Mouse (Mus musculus): Measurements from ENCODE around the gene Bbs9. TPM values are rescaled to one million over a fixed set of nuclear protein-coding genes. Genes with fewer than 3 reads are reported as not detected.
A peak's percentile ranks its signal among the peaks of the same experiment; 100 is the strongest.

Gene Bbs9
- polyA plus RNA-seq, 1 experiment from 2014 or later: 15.0 TPM

DNA sequence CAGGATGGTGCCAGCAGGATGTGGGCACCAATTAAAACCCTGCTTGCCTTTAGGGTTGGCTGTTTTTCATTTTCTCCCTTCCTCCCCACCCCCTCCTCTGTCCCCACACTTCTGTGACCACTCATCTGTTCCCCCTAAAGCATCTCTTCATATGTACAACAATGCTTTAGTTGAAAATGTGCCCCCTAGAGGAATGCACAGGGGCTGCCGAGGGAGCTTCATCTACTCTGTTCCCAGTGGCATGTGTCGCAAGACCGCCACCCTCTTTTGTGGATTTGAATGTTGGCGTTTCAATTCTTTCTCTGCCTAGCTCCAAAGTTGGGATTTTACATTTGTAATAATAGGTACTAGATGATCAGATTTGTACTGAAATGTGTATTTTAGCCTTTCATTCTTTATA, 204.0 kb downstream of the Bbs9 start:
- no peaks in the 10 kb centered on the region for H3K36me3 ChIP-seq
- 84% methylated on average over 4 of the region's 4 CpGs for WGBS
- H3K4me3 ChIP-seq (replicated peaks): no peak overlapping the region
- ATAC-seq (ENCODE audit: insufficient number of reproducible peaks, low FRiP score, low TSS enrichment, low read depth): no peak
- no peaks in the 10 kb centered on the region for H3K9me3 ChIP-seq (replicated peaks)
- H3K27me3 ChIP-seq: no peaks in the 10 kb centered on the region
- no peak overlapping the region for H3K9ac ChIP-seq
- H3K27ac ChIP-seq (replicated peaks): no peak overlapping the region
- no peaks in the 10 kb centered on the region for H3K4me1 ChIP-seq
- no peak overlapping the region for H3K4me2 ChIP-seq (replicated peaks)

DNA sequence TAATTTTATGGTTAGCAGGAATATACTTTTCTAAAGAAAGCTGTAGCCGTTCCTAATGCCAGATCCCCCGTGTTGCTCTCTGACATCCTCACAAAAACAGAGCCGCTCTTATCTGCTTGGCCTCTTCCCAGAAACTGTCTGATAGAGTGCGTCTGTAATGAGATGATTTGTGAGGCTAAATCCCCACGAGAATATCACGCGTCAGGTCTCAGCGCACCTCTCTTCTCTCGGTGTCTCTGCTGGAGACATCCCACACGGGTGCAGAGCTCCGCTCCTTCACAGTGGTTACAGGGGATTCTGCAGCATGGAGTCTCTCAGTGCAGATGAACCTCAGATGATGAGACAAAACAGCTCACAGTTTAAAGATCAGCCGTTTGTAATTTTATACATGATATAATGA, 204.5 kb downstream of the Bbs9 start:
- ATAC-seq (ENCODE audit: insufficient number of reproducible peaks, low FRiP score, low TSS enrichment, low read depth): no peak
- 75% methylated on average over 12 of the region's 12 CpGs for whole genome bisulfite sequencing
- H3K4me3 ChIP-seq (replicated peaks): no peak overlapping the region
- H3K36me3 ChIP-seq: no peaks in the 10 kb centered on the region
- H3K9me3 ChIP-seq (replicated peaks): no peaks in the 10 kb centered on the region
- H3K27ac ChIP-seq (replicated peaks): no peak overlapping the region
- no peaks in the 10 kb centered on the region for H3K4me1 ChIP-seq
- H3K9ac ChIP-seq: no peak overlapping the region
- H3K4me2 ChIP-seq (replicated peaks): no peak overlapping the region
- no peaks in the 10 kb centered on the region for H3K27me3 ChIP-seq

DNA sequence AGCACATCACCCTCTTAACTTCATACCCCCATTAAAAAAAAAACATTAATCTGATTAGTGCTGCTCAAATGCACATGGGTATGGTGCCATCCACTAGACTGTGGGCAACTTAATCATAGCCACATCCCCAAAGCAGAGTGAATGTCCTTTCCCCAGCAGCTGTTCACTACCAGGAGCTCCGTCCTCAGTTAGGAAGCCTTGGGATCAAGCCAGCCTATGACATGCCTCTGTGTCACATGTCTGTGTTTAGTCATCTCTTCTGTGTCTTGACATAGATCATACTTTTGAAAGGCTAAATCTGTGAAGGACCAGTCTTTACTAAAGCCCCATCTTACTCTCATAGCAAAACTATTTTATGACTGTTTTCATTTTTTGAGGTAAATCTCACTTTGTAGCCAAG, 205.0 kb downstream of the Bbs9 start:
- Histone ChIP-seq H3K4me1 (no peaks in the 10 kb centered on the region), H3K9ac (no peak overlapping the region), H3K36me3 (no peaks in the 10 kb centered on the region), H3K4me2 (replicated peaks) (no peak overlapping the region), H3K9me3 (replicated peaks) (no peaks in the 10 kb centered on the region), H3K27me3 (no peaks in the 10 kb centered on the region), H3K4me3 (replicated peaks) (no peak overlapping the region), H3K27ac (replicated peaks) (no peak overlapping the region)
- ATAC-seq (ENCODE audit: insufficient number of reproducible peaks, low FRiP score, low TSS enrichment, low read depth): no peak
- WGBS: 43% methylated on average over 1 of the region's 1 CpGs

DNA sequence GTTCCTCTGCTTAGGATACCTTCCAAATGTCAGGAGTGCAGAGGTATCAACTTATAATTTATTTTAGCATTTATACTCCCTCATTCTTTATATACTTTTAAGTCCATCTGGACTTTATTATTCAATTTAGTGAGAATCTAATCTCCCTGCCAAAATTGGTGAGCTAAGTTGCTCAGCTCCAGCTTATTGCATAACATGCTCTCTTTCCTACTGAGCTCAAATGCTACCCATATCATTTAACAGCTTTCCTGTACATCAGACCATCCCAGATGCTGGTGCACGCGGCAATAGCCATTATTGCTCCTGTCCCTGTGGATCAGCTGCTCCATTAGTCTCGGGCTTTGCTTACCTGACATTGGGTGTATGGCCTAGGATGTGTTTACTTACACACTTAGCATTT, 208.3 kb downstream of the Bbs9 start:
- Histone ChIP-seq H3K36me3 (no peaks in the 10 kb centered on the region), H3K4me1 (peaks cover 9% of the 10 kb centered on the region), H3K27ac (replicated peaks) (no peak overlapping the region), H3K9ac (no peak overlapping the region), H3K27me3 (no peaks in the 10 kb centered on the region), H3K4me2 (replicated peaks) (no peak overlapping the region), H3K4me3 (replicated peaks) (no peak overlapping the region), H3K9me3 (replicated peaks) (no peaks in the 10 kb centered on the region)
- no peak for ATAC-seq (ENCODE audit: insufficient number of reproducible peaks, low FRiP score, low TSS enrichment, low read depth)
- 38% methylated on average over 3 of the region's 3 CpGs for WGBS

DNA sequence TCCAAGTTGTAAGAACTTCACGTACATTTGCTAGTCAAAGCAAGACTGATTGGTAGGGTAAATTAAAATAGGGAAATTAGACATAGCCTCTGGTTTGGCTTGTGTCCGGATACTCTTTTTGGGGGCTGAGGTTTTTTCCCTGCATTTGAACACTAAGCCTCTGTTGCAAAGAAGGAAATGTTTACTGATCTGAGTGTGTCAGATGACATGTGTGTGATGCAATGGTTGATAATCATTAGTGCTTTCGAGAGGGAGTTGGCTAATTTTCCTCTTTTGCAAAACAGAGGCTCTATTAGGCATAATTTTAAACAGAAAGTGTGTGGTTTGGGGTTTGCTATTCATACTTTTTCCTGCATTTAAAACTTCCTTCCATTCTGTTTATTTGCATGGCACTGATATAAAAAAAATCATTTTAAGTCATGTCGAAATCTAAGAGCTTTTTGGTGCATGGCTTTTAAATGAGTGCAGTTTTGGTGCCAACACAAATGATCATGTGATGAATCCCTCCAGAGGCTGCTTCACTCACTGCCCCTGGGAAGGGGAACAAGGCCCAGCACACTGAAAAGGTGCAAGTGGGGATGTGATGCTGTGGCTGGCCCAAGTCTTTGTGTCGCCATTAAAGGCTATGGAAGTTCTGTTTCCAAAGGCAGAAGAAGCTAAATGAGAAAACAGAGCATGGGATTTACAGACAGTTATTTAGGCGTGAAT, 211.4 kb downstream of the Bbs9 start:
- Histone ChIP-seq H3K27ac (replicated peaks) (0 out of 2 replicates have a peak overlapping the region, but pooled peaks have one; percentile 17), H3K27me3 (no peaks in the 10 kb centered on the region), H3K4me1 (peaks cover 9% of the 10 kb centered on the region), H3K4me3 (replicated peaks) (no peak overlapping the region), H3K4me2 (replicated peaks) (no peak overlapping the region), H3K36me3 (no peaks in the 10 kb centered on the region), H3K9ac (no peak overlapping the region), H3K9me3 (replicated peaks) (no peaks in the 10 kb centered on the region)
- WGBS: 59% methylated on average over 6 of the region's 6 CpGs
- no peak for ATAC-seq (ENCODE audit: insufficient number of reproducible peaks, low FRiP score, low TSS enrichment, low read depth)

DNA sequence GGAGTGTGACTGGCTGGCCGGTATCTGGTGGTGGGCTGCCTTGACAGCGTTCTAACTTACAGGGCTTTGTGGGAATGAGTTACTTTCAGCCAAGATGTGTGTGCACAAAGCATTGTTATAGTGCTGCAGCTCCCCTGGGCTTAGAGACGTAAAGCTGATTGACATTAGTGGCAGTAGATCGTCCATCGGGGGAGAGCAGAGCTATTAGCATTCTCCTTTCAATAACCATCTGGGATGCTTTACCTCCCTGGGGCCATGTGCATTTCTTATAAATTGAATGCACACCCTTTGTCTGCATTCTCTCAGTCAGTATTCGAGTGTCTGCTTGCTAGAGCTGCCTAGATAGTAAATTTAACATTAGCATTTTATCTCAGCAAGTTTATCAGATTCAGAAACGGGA, 214.7 kb downstream of the Bbs9 start:
- no peak for ATAC-seq (ENCODE audit: insufficient number of reproducible peaks, low FRiP score, low TSS enrichment, low read depth)
- Histone ChIP-seq H3K4me2 (replicated peaks) (no peak overlapping the region), H3K27me3 (0 out of 2 replicates have a peak, but pooled peaks cover 3% of the 10 kb centered on the region), H3K4me3 (replicated peaks) (no peak overlapping the region), H3K9ac (no peak overlapping the region), H3K9me3 (replicated peaks) (no peaks in the 10 kb centered on the region), H3K4me1 (peaks cover 9% of the 10 kb centered on the region), H3K27ac (replicated peaks) (no peak overlapping the region), H3K36me3 (no peaks in the 10 kb centered on the region)
- 30% methylated on average over 7 of the region's 7 CpGs for WGBS

DNA sequence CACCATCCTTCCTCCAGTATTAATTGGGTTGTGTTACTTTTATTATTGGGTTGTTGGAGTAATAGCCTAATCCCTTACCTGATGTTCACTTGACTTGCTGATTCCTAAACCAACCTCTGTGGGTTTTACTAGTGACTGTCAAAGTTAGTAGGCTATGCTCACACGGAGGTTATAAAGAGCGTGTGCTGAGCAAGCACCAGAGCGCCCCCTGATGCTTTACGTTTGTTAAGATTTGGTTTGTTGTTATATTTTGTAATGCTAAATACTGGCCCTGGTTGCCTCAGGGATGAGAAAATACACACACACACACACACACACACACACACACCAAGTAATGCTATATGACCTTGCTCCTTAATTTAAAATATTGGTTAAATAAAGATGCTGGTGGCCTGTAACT, 219.9 kb downstream of the Bbs9 start:
- no peak overlapping the region for H3K4me2 ChIP-seq (replicated peaks)
- H3K9me3 ChIP-seq (replicated peaks): no peaks in the 10 kb centered on the region
- H3K4me3 ChIP-seq (replicated peaks): no peak overlapping the region
- WGBS: 91% methylated on average over 4 of the region's 4 CpGs
- H3K27ac ChIP-seq (replicated peaks): no peak overlapping the region
- peaks cover 6% of the 10 kb centered on the region; the same call in 1 of the 2 replicates for H3K4me1 ChIP-seq
- no peaks in the 10 kb centered on the region for H3K36me3 ChIP-seq
- no peak for ATAC-seq (ENCODE audit: insufficient number of reproducible peaks, low FRiP score, low TSS enrichment, low read depth)
- 0 out of 2 replicates have a peak, but pooled peaks cover 3% of the 10 kb centered on the region for H3K27me3 ChIP-seq
- H3K9ac ChIP-seq: no peak overlapping the region

DNA sequence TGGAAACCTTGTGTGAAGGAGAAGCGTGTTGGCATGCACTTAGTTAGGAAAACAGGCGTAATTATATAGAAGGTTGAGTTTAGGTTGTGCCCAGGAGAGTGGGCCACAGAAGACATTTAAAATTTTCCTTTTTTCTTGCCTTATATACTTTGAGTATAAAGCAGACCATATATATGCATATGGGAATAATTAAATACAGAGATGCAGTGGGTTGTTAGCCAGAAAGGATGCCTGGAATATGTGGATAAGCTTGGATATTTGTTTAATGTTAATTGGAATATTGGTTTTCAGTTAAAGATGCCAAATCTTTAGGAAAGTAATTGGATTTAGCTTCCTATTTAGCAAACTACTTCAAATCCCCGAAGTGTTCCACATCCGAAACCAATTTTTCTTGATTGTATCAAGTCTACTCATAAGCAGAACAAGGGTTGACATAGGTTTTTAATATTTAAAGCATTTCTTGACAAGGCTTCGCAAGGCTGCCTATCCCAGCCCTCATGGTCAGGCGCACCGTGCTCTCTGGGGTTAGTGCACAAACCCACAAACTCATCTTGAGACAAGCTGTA, 221.4 kb downstream of the Bbs9 start:
- no peaks in the 10 kb centered on the region for H3K36me3 ChIP-seq
- ATAC-seq (ENCODE audit: insufficient number of reproducible peaks, low FRiP score, low TSS enrichment, low read depth): peak; percentile 51; the same call in 1 of the 2 replicates
- H3K9ac ChIP-seq: no peak overlapping the region
- H3K4me3 ChIP-seq (replicated peaks): no peak overlapping the region
- no peaks in the 10 kb centered on the region for H3K9me3 ChIP-seq (replicated peaks)
- 0 out of 2 replicates have a peak, but pooled peaks cover 3% of the 10 kb centered on the region for H3K27me3 ChIP-seq
- 44% methylated on average over 7 of the region's 7 CpGs for WGBS
- peaks cover 6% of the 10 kb centered on the region; the same call in 1 of the 2 replicates for H3K4me1 ChIP-seq
- no peak overlapping the region for H3K27ac ChIP-seq (replicated peaks)
- no peak overlapping the region for H3K4me2 ChIP-seq (replicated peaks)

DNA sequence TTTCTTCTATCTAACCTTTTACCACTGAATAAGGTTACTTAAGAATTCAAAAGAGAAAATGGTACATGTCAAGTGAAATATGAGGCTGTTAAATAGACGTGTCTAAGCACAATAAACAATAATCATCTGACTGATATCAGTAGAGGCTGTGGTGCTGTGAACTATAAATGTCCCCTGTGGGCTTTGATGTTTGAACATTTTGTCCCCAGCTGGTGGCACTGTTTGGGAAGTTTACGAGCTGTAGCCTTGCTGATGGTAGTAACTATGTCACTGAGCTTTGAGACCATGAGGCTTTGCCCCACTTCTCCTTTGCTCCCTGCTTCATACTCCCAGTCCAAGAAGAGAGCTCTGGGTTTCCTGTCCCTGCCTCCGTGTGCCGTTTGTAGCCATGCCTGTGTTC, 222.3 kb downstream of the Bbs9 start:
- no peak for ATAC-seq (ENCODE audit: insufficient number of reproducible peaks, low FRiP score, low TSS enrichment, low read depth)
- no peaks in the 10 kb centered on the region for H3K9me3 ChIP-seq (replicated peaks)
- no peak overlapping the region for H3K4me3 ChIP-seq (replicated peaks)
- H3K27me3 ChIP-seq: 0 out of 2 replicates have a peak, but pooled peaks cover 3% of the 10 kb centered on the region
- H3K9ac ChIP-seq: no peak overlapping the region
- H3K4me2 ChIP-seq (replicated peaks): no peak overlapping the region
- H3K36me3 ChIP-seq: no peaks in the 10 kb centered on the region
- H3K27ac ChIP-seq (replicated peaks): no peak overlapping the region
- H3K4me1 ChIP-seq: peaks cover 6% of the 10 kb centered on the region; the same call in 1 of the 2 replicates
- WGBS: 49% methylated on average over 4 of the region's 4 CpGs

DNA sequence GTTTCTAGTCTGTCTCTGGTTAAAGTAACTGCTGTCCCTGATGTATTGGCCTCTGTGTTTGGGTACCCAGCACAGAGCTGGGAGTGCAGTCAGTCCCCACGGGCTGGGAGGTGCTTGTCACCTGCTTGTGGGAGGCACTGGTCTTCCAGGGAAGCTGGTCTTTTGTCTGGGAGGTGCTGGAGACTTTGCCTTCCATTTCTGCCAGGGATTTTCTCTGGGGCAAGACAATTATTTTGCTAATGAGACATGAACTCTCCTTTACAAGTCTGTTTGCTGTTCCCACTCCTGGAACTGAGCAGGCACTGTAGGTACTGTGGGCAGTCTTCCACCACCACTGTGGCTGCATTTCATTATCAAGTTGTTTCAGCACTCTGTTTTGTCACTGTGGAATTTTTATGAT, 223.0 kb downstream of the Bbs9 start:
- no peak for ATAC-seq (ENCODE audit: insufficient number of reproducible peaks, low FRiP score, low TSS enrichment, low read depth)

DNA sequence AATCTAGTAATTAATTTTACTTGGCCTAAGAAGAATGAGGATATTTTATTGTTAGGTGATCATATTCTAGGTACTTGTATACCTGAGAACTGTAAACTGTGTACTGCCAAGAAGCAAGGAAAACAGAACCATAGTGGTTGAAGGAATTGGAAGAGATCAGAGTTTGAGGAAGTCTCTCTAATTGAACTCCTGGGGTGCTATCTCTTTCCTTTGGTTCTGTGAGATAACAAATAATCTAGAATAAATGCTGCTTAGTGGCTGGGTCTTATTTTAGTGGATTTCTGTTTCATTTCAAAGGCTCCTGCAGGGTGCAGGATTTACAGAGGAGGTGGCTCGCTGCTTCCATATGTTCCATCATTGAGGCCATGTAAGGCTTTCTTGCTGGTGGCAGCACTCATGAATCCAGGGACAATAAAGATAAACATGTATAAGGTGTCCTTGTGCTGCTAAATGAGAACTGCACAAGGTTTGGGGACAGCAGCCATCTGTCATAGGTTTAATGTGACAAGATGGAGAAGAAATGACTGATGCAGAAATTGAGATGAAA, 226.6 kb downstream of the Bbs9 start:
- no peak for ATAC-seq (ENCODE audit: insufficient number of reproducible peaks, low FRiP score, low TSS enrichment, low read depth)
- Histone ChIP-seq H3K36me3 (no peaks in the 10 kb centered on the region), H3K27me3 (no peaks in the 10 kb centered on the region), H3K4me1 (peaks cover 5% of the 10 kb centered on the region; the same call in 1 of the 2 replicates), H3K9me3 (replicated peaks) (no peaks in the 10 kb centered on the region), H3K4me2 (replicated peaks) (no peak overlapping the region), H3K27ac (replicated peaks) (no peak overlapping the region), H3K9ac (no peak overlapping the region), H3K4me3 (replicated peaks) (no peak overlapping the region)
- 86% methylated on average over 1 of the region's 1 CpGs for WGBS

More for the DNA sequence above, 223.0 kb downstream of the Bbs9 start:
- Histone ChIP-seq H3K4me3 (replicated peaks) (no peak overlapping the region), H3K4me1 (peaks cover 6% of the 10 kb centered on the region; the same call in 1 of the 2 replicates), H3K27me3 (0 out of 2 replicates have a peak, but pooled peaks cover 3% of the 10 kb centered on the region), H3K9ac (no peak overlapping the region), H3K9me3 (replicated peaks) (no peaks in the 10 kb centered on the region), H3K27ac (replicated peaks) (no peak overlapping the region), H3K36me3 (no peaks in the 10 kb centered on the region), H3K4me2 (replicated peaks) (no peak overlapping the region)
- 24% methylated on average over 1 of the region's 1 CpGs for WGBS
